Mouse (Mus musculus): ENCODE measurements around the gene Cyp24a1.

- no peak for TF ChIP-seq CTCF (IDR thresholded peaks at IDR 0.05; ENCODE audit: borderline replicate concordance, control insufficient read depth, extremely low read depth, insufficient read depth, low read length, poor library complexity)
- no peak for TF ChIP-seq POLR2A (IDR thresholded peaks at IDR 0.05; ENCODE audit: control insufficient read depth, extremely low read depth, insufficient read depth, low read length, poor library complexity)
Measured at GRCm38 (mm10) chr2:170447651-170448050, 49.3 kb downstream of the Cyp24a1 start.

All from thymus, adult 2 months (tissue).